Mouse (Mus musculus): ENCODE measurements around the gene Immp2l. TPM values are rescaled to one million over a fixed set of nuclear protein-coding genes. Genes with fewer than 3 reads are reported as not detected.

Immp2l gene
- polyA plus RNA-seq, 1 experiment from 2014 or later, result 8.5 TPM

- no peak for ATAC-seq (ENCODE audit: low read depth)
- H3K27me3 ChIP-seq, result no peaks in the 10 kb centered on the region
- H3K4me3 ChIP-seq, result no peak overlapping the region
- no peaks in the 10 kb centered on the region for H3K4me1 ChIP-seq (replicated peaks)
- H3K27ac ChIP-seq (replicated peaks), result no peak overlapping the region
- no peak overlapping the region for H3K9ac ChIP-seq
- H3K36me3 ChIP-seq, result no peaks in the 10 kb centered on the region
- no peak overlapping the region for H3K4me2 ChIP-seq
- H3K9me3 ChIP-seq, result no peaks in the 10 kb centered on the region
- 85% methylated on average over 2 of the region's 2 CpGs for WGBS
Measured at GRCm38 (mm10) chr12:41521671-41522070, 497.8 kb downstream of the Immp2l start.

- H3K27ac ChIP-seq (replicated peaks), result no peak overlapping the region
- H3K4me2 ChIP-seq, result no peak overlapping the region
- H3K9ac ChIP-seq, result no peak overlapping the region
- ATAC-seq (ENCODE audit: low read depth), result no peak
- H3K9me3 ChIP-seq, result no peaks in the 10 kb centered on the region
- H3K4me3 ChIP-seq, result no peak overlapping the region
- H3K27me3 ChIP-seq, result no peaks in the 10 kb centered on the region
- no peaks in the 10 kb centered on the region for H3K36me3 ChIP-seq
- WGBS, result 47% methylated on average over 2 of the region's 2 CpGs
- H3K4me1 ChIP-seq (replicated peaks), result no peaks in the 10 kb centered on the region
Measured at GRCm38 (mm10) chr12:41526688-41527087, 502.8 kb downstream of the Immp2l start.

- no peak overlapping the region for H3K27ac ChIP-seq (replicated peaks)
- H3K36me3 ChIP-seq, result no peaks in the 10 kb centered on the region
- no peaks in the 10 kb centered on the region for H3K27me3 ChIP-seq
- no peak overlapping the region for H3K4me3 ChIP-seq
- no peaks in the 10 kb centered on the region for H3K4me1 ChIP-seq (replicated peaks)
- ATAC-seq (ENCODE audit: low read depth), result 0 out of 2 replicates have a peak, but pooled peaks have one; percentile 50
- H3K9ac ChIP-seq, result no peak overlapping the region
- 63% methylated on average over 4 of the region's 4 CpGs for WGBS
- H3K9me3 ChIP-seq, result no peaks in the 10 kb centered on the region
- no peak overlapping the region for H3K4me2 ChIP-seq
Measured at GRCm38 (mm10) chr12:41528410-41528809, 504.5 kb downstream of the Immp2l start.

- H3K4me1 ChIP-seq (replicated peaks), result no peaks in the 10 kb centered on the region
- WGBS, result 91% methylated on average over 5 of the region's 5 CpGs
- H3K27ac ChIP-seq (replicated peaks), result no peak overlapping the region
- H3K9me3 ChIP-seq, result no peaks in the 10 kb centered on the region
- no peaks in the 10 kb centered on the region for H3K27me3 ChIP-seq
- no peak overlapping the region for H3K9ac ChIP-seq
- no peak overlapping the region for H3K4me3 ChIP-seq
- no peak overlapping the region for H3K4me2 ChIP-seq
- ATAC-seq (ENCODE audit: low read depth), result no peak
- no peaks in the 10 kb centered on the region for H3K36me3 ChIP-seq
Measured at GRCm38 (mm10) chr12:41539989-41540388, 516.1 kb downstream of the Immp2l start.

GRCm38 (mm10) chr12:41551578-41551977, 527.7 kb downstream of the Immp2l start:
- Histone ChIP-seq H3K4me1 (replicated peaks) (no peaks in the 10 kb centered on the region), H3K36me3 (no peaks in the 10 kb centered on the region), H3K4me2 (no peak overlapping the region), H3K9me3 (no peaks in the 10 kb centered on the region), H3K9ac (no peak overlapping the region), H3K27me3 (no peaks in the 10 kb centered on the region), H3K27ac (replicated peaks) (no peak overlapping the region), H3K4me3 (no peak overlapping the region)
- 91% methylated on average over 4 of the region's 4 CpGs for WGBS
- ATAC-seq (ENCODE audit: low read depth), result no peak

- no peak overlapping the region for H3K9ac ChIP-seq
- no peak overlapping the region for H3K27ac ChIP-seq (replicated peaks)
- no peaks in the 10 kb centered on the region for H3K9me3 ChIP-seq
- no peaks in the 10 kb centered on the region for H3K36me3 ChIP-seq
- H3K4me1 ChIP-seq (replicated peaks), result peaks cover 11% of the 10 kb centered on the region
- H3K4me3 ChIP-seq, result no peak overlapping the region
- H3K4me2 ChIP-seq, result no peak overlapping the region
- no peaks in the 10 kb centered on the region for H3K27me3 ChIP-seq
- no peak for ATAC-seq (ENCODE audit: low read depth)
- whole genome bisulfite sequencing, result 82% methylated on average over 3 of the region's 3 CpGs
Measured at GRCm38 (mm10) chr12:41557832-41558231, 533.9 kb downstream of the Immp2l start.

GRCm38 (mm10) chr12:41558956-41559735, 535.3 kb downstream of the Immp2l start:
- H3K9me3 ChIP-seq, result no peaks in the 10 kb centered on the region
- no peak overlapping the region for H3K4me3 ChIP-seq
- ATAC-seq (ENCODE audit: low read depth), result peak; percentile 77
- peaks cover 11% of the 10 kb centered on the region for H3K4me1 ChIP-seq (replicated peaks)
- H3K27ac ChIP-seq (replicated peaks), result no peak overlapping the region
- WGBS, result 16% methylated on average over 5 of the region's 5 CpGs
- H3K4me2 ChIP-seq, result no peak overlapping the region
- H3K27me3 ChIP-seq, result no peaks in the 10 kb centered on the region
- H3K9ac ChIP-seq, result no peak overlapping the region
- no peaks in the 10 kb centered on the region for H3K36me3 ChIP-seq

GRCm38 (mm10) chr12:41565540-41566432, 541.9 kb downstream of the Immp2l start:
- peak; percentile 94 for ATAC-seq (ENCODE audit: low read depth)
- Histone ChIP-seq H3K4me3 (peak overlapping the region; percentile 11; the same call in 1 of the 2 replicates), H3K4me1 (replicated peaks) (peaks cover 14% of the 10 kb centered on the region), H3K27ac (replicated peaks) (peak overlapping the region; percentile 79), H3K9me3 (no peaks in the 10 kb centered on the region), H3K9ac (peak overlapping the region; percentile 45), H3K27me3 (no peaks in the 10 kb centered on the region), H3K36me3 (no peaks in the 10 kb centered on the region), H3K4me2 (peak overlapping the region; percentile 47)
- 7% methylated on average over 18 of the region's 18 CpGs for WGBS

GRCm38 (mm10) chr12:41566433-41566794, 542.5 kb downstream of the Immp2l start:
- 0 out of 2 replicates have a peak overlapping the region, but pooled peaks have one; percentile 11 for H3K4me3 ChIP-seq
- H3K4me1 ChIP-seq (replicated peaks), result peaks cover 14% of the 10 kb centered on the region
- H3K27me3 ChIP-seq, result no peaks in the 10 kb centered on the region
- peak overlapping the region; percentile 45; the same call in 1 of the 2 replicates for H3K9ac ChIP-seq
- H3K36me3 ChIP-seq, result no peaks in the 10 kb centered on the region
- ATAC-seq (ENCODE audit: low read depth), result no peak
- WGBS, result 30% methylated on average over 1 of the region's 1 CpGs
- peak overlapping the region; percentile 47 for H3K4me2 ChIP-seq
- H3K9me3 ChIP-seq, result no peaks in the 10 kb centered on the region
- H3K27ac ChIP-seq (replicated peaks), result peak overlapping the region; percentile 79

GRCm38 (mm10) chr12:41573754-41574153, 549.9 kb downstream of the Immp2l start:
- Histone ChIP-seq H3K27me3 (no peaks in the 10 kb centered on the region), H3K4me3 (no peak overlapping the region), H3K36me3 (no peaks in the 10 kb centered on the region), H3K9me3 (no peaks in the 10 kb centered on the region), H3K27ac (replicated peaks) (no peak overlapping the region), H3K4me1 (replicated peaks) (no peaks in the 10 kb centered on the region), H3K9ac (no peak overlapping the region), H3K4me2 (no peak overlapping the region)
- ATAC-seq (ENCODE audit: low read depth), result no peak
- 38% methylated on average over 3 of the region's 3 CpGs for WGBS

GRCm38 (mm10) chr12:41575221-41575620, 551.3 kb downstream of the Immp2l start:
- Histone ChIP-seq H3K27me3 (no peaks in the 10 kb centered on the region), H3K9ac (no peak overlapping the region), H3K4me1 (replicated peaks) (no peaks in the 10 kb centered on the region), H3K4me2 (no peak overlapping the region), H3K27ac (replicated peaks) (no peak overlapping the region), H3K9me3 (no peaks in the 10 kb centered on the region), H3K4me3 (no peak overlapping the region), H3K36me3 (no peaks in the 10 kb centered on the region)
- no peak for ATAC-seq (ENCODE audit: low read depth)
- 75% methylated on average over 4 of the region's 4 CpGs for WGBS

- Histone ChIP-seq H3K27ac (replicated peaks) (no peak overlapping the region), H3K4me1 (replicated peaks) (no peaks in the 10 kb centered on the region), H3K36me3 (no peaks in the 10 kb centered on the region), H3K9me3 (no peaks in the 10 kb centered on the region), H3K27me3 (no peaks in the 10 kb centered on the region), H3K9ac (no peak overlapping the region), H3K4me2 (no peak overlapping the region), H3K4me3 (no peak overlapping the region)
- no peak for ATAC-seq (ENCODE audit: low read depth)
- 82% methylated on average over 5 of the region's 5 CpGs for WGBS
Measured at GRCm38 (mm10) chr12:41593401-41593800, 569.5 kb downstream of the Immp2l start.

All from neural tube, embryonic 13.5 days (tissue).